Mouse (Mus musculus) heart, postnatal 0 days (tissue): ENCODE results near the gene Zcchc2.

Source experiments
- CTCF ChIP-seq: IDR thresholded peaks from 2 replicates; pipeline ENCODE4 v1.5.1; 2016; ENCODE audit warnings: antibody characterized with exemption, control low read depth, low read depth
- EP300 ChIP-seq: IDR thresholded peaks from 2 replicates; pipeline ENCODE4 v1.6.1; 2016; ENCODE audit warnings: antibody characterized with exemption, low read depth

GRCm38 (mm10) chr1:106030886-106031285 is 40.7 kb downstream of the Zcchc2 start:
- TF ChIP-seq CTCF = no peak
- TF ChIP-seq EP300 = no peak
